Mouse (Mus musculus) lung, postnatal 14 days (tissue): Measurements from ENCODE around the gene Trio.

Experiments
- DNase-seq: peaks from one replicate; pipeline ENCODE4 v3.0.0; 2021

Gene Trio

DNA sequence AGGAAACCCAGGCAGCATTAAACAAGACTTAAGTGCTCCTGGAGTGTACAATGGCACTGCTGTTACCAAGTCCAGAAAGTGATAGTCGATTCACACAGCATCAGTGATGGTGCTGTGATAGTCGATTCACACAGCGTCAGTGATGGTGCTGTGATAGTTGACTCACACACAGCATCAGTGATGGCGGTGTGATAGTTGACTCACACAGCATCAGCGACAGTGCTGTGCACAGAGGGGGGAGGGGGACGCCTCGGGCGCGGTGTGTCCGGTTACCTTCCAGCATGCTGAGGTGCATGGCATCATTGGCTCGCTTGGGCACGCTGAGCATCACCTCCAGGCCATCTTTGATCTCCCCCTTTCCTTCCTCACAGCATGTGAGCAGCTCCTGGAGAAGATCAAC is 200.3 kb downstream of the Trio start:
- no peak for DNase-seq

DNA sequence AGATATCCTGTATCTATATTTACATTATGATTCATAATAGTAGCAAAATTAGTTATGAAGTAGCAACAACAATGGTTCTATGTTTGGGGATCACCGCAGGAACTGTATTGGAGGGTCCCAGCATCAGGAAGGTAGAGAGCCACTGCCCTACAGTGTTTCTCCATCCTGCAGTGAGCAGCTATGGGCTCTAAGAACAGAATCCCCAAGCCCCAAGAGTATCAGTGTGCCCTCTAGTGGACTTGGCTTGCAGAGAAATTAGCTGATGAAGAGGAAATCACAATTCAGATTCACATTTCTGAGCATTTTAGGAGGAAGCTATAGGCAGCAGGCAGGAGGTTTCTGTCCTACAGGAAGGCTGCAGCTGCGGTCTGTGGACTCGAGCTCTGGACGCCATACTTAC is 202.1 kb downstream of the Trio start:
- DNase-seq: peak; percentile 55

DNA sequence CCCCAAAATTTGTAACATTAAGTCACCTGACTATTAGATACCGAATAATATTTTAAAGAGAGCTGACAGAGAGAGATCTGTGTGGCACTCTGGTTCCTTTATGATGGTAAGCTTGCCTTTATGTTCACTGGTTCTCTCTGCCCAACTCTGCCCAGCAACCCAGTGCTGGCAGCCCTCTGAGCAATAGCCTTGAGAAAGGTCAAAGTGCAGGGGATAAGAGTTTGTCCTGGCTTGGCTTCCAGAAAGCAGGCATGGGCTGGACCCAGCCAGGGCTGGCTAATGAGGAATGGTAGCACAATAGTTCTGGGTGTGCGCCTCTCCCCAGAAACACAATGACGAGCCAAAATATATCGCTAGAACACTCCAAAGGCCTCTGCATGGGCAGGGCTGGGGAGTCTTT is 203.2 kb downstream of the Trio start:
- no peak for DNase-seq

- no peak for DNase-seq
Observed at GRCm38 (mm10) chr15:27821651-27822364, 203.8 kb downstream of the Trio start.

GRCm38 (mm10) chr15:27817096-27817495 is 208.6 kb downstream of the Trio start:
- no peak for DNase-seq

DNA sequence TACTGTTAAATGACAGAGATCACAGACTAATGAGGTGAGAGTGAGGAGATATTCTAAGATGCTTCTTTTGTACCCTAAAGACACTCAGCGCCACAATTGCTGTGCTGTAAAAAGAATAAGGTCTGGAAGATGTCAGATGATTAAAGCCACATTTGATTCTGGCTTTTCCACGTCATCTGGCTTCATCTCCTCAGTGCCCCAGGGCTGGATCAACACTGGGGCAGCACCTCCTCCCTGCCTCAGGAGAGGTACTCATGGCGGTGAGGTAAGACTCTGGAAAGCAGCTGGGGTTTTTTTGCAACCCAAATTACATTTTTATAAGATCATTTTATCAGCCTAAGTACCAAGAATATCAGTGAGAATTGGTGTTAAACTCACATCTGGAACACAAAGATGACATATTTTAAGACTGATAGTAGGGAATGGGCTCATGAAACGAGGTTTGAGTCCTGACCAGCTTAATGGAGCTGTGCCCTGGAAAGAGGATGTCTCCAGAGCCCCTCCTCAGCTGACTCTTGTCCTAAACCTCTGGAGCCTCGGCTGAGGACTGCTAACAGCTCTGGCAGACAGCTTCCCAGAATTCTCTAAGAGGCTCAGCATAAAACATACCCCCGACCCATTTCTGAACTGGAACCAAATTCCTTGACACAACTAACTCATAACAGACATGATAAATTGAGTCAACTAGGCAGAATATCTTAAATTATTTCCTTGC is 210.8 kb downstream of the Trio start:
- DNase-seq: no peak

- no peak for DNase-seq
Observed at GRCm38 (mm10) chr15:27810793-27811488, 214.7 kb downstream of the Trio start.

- DNase-seq: no peak
Observed at GRCm38 (mm10) chr15:27810262-27810661, 215.4 kb downstream of the Trio start.

- DNase-seq: peak; percentile 56
Observed at GRCm38 (mm10) chr15:27808596-27809276, 216.9 kb downstream of the Trio start.

DNA sequence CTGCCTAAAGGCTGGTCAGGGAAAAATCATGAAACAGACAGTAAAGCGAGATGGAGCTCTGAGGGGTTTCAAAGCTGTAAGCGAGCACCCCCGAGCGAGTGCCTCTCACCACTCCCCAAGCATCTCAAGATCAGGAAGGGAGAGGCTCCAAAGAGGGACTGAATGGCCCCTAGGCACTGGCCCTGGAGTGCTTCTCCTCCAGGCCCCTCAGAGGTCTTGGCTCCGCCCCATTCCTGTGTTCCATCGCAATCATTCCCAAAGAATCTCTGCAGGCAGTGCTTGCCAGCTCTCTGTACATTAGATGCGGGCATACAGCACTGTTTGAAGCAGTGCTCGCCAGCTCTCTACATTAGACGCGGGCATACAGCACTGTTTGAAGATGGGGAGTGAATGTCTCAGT is 219.4 kb downstream of the Trio start:
- peak; percentile 48 for DNase-seq

- no peak for DNase-seq
Observed at GRCm38 (mm10) chr15:27805654-27806053, 220.0 kb downstream of the Trio start.

DNA sequence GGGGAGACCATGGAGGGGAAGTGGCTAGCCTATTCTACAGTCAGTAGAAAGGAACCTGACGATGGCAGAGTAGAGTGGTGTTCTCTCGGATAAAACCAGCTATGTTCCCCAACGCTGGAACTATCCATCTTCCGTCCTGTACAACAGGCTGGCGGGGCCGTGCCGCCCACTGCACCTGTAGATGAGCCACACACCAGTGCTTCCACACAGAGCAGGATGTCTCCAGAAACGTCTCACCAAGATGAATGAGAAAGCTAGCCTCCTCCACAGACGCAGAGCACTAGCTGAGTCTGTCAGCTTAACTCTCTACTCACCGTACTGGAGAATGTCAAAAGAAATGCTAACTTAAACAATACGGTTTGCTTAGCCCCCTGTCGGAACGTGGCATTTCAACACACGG is 221.2 kb downstream of the Trio start:
- no peak for DNase-seq

DNA sequence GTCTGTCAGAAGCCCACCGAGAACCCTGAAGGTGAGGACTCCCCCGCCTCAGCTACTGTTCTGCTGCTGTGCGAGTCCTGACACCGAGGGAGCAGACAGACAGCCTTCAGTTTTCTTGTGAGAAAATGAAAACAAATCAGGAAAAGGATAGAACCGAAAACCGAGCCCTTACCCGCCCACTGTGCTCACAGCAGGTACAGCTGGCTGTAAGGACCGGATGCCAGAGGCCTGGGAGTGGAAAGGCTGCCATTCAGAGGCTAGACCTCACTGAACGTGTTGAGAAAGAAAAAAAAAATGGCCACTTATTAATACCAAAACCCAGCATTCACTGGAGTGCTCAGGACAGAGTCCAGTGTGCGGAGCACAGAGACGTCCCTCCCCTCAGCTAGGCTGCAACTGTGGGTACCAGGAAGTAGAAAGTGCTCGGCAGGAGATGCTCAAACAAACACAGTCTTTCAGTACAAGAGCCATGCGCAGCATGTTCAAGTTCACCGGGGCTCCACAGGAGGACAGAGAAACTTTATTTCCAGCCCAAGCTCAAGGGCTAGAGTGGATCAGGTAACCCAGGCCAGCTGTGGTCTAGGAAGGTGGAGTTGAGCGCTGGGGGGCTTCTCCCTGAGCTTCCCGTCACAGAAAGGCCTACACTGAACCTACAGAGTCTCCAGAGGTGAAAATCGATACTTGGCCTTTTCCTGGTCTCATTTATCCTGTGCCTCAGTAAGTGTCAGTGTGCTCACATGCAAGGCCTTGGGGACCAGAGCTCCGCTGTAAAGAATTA is 221.9 kb downstream of the Trio start:
- DNase-seq: no peak

- DNase-seq: no peak
Observed at GRCm38 (mm10) chr15:27802243-27802642, 223.4 kb downstream of the Trio start.

DNA sequence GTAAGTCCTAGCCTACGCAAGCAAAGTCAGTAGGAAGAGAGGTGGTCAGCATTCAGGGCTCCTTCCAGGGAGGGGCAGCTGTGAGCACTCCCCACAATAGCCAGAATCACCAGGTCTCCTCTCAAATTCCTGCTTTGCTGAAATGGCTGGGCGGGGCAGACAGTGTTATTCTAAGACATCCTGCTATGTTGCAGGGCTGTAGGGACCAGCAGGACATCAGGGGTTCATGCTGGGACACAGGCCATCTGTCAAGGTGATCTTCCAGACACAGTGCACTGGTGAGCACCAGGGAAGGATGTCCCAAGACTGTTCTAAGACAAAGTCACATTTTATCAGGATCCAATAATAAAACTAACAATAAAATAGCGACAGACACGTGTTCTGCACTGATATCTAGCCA is 224.5 kb downstream of the Trio start:
- DNase-seq: no peak

DNA sequence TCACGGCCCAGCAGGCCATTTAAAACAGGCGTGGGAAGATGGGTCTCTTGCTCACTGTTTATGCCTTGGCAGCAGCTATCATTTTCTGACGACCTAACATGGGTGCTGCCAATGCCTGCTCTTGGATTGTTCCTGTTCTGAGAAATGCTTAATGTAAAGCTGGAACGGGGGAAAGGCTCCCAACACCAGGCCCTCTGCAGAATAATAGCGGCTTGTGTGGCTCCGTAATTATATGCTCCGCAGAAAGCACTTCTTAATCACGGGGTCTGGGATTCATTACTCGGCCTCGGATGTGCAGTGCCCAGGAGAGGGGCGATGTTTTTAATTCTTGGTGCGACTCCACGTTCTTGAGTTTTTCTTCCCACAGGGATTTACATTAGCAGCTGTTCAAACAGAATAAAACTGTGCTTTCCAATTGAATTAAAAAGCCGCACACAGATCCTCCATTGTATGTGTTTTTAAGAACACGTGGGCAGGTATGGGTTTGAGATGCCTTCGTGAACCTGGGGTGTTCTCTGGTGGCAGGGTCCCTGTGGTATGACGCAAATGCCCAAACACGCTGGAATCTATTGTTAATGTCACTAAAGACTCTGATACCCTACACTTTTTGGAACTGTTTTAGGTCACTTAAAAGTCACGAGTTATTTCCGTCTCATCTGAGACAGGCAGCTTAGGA is 228.0 kb downstream of the Trio start:
- DNase-seq: no peak

GRCm38 (mm10) chr15:27796868-27797222 is 228.8 kb downstream of the Trio start:
- DNase-seq: no peak

- no peak for DNase-seq
Observed at GRCm38 (mm10) chr15:27795942-27796867, 229.4 kb downstream of the Trio start.

GRCm38 (mm10) chr15:27793284-27793683 is 232.4 kb downstream of the Trio start:
- no peak for DNase-seq

GRCm38 (mm10) chr15:27792473-27792872 is 233.2 kb downstream of the Trio start:
- DNase-seq: no peak

- DNase-seq: no peak
Observed at GRCm38 (mm10) chr15:27791141-27791540, 234.5 kb downstream of the Trio start.
